In the genomic region with DNA sequence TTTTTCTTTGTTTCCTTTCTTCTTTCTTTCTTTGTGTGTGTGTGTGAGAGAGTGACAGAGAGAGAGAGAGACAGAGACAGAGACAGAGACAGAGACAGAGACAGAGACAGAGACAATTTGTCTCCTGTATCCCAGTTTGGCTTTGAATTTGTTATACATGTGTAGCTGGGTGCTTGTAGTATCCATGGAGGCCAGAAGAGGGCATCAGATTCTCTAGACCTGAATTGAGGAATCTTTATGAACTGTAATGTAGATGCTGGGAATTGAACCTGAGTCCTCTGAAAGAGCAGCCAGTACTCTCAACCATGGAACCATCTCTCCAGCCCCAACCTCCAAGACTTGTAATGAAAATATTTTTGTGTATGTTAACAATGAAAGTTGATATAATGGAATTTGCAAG, we compare ENCODE assay signal across 10 mouse cellular contexts.
DNase-seq lines count a peak whose midpoint lies in the region; ATAC-seq lines count a peak whose summit lies in the region.
"Had no signal": no experiment of that assay in that cellular context is flagged by ENCODE, and none has a peak within 500 bp of the region (broad histone marks: within the 10 kb centered on the region; RNA-seq: fewer than 3 reads in every experiment).

No protein-coding gene starts in this region.

- H3K4me1 ChIP-seq in kidney, embryonic 16.5 days (ENCODE audit: insufficient read depth, low read length) = no peaks in the 10 kb centered on the region
- H3K4me1 ChIP-seq in embryonic facial prominence, embryonic 10.5 days = no peaks in the 10 kb centered on the region
- H3K4me1 ChIP-seq: limb, embryonic 13.5 days had no signal

- no peaks in the 10 kb centered on the region for H3K27me3 ChIP-seq in kidney, embryonic 16.5 days (ENCODE audit: insufficient read depth, low read length)
- H3K27me3 ChIP-seq in embryonic facial prominence, embryonic 10.5 days (replicated peaks; ENCODE audit: low read depth, poor library complexity, severe bottlenecking) = no peaks in the 10 kb centered on the region
- H3K27me3 ChIP-seq: limb, embryonic 13.5 days had no signal

- no peaks in the 10 kb centered on the region for H3K36me3 ChIP-seq in kidney, embryonic 16.5 days (ENCODE audit: insufficient read depth, low read length)
- no peaks in the 10 kb centered on the region for H3K36me3 ChIP-seq in embryonic facial prominence, embryonic 10.5 days (replicated peaks)
- H3K36me3 ChIP-seq: limb, embryonic 13.5 days had no signal

- H3K4me2 ChIP-seq in kidney, embryonic 16.5 days (replicated peaks; ENCODE audit: low read depth, low read length) = no peak overlapping the region
- H3K4me2 ChIP-seq: limb, embryonic 13.5 days had no signal

- DNase-seq in kidney, adult 9 months = peak; percentile 20
- DNase-seq in 416B (ENCODE audit: low read depth) (peak; percentile 33), ES-CJ7 (ENCODE audit: low read depth, low spot score) (peak; percentile 59)
- DNase-seq in embryonic facial prominence, embryonic 10.5 days (ENCODE audit: low spot score) = peak; percentile 9
- no peak for DNase-seq in ovary, adult 18-20 months (ENCODE audit: low spot score)
- no peak for DNase-seq in gastrocnemius, adult 18-20 months (ENCODE audit: low spot score)
- DNase-seq: cerebellum, postnatal 36 days had no signal

- H3K27ac ChIP-seq in kidney, embryonic 16.5 days (ENCODE audit: low read length) = no peak overlapping the region
- no peak overlapping the region for H3K27ac ChIP-seq in embryonic facial prominence, embryonic 10.5 days (replicated peaks)
- H3K27ac ChIP-seq: limb, embryonic 13.5 days had no signal

- H3K4me3 ChIP-seq in kidney, embryonic 16.5 days (ENCODE audit: low read length) = no peak overlapping the region
- H3K4me3 ChIP-seq in embryonic facial prominence, embryonic 10.5 days = no peak overlapping the region
- H3K4me3 ChIP-seq: limb, embryonic 13.5 days had no signal

- no peak for ATAC-seq in kidney, embryonic 16.5 days (ENCODE audit: low FRiP score, low TSS enrichment)
- ATAC-seq: inflammation-experienced regulatory T-cells, adult 6 months had no signal

- no peaks in the 10 kb centered on the region for H3K9me3 ChIP-seq in kidney, embryonic 16.5 days (ENCODE audit: low read length)
- no peaks in the 10 kb centered on the region for H3K9me3 ChIP-seq in embryonic facial prominence, embryonic 10.5 days
- H3K9me3 ChIP-seq: limb, embryonic 13.5 days had no signal

- no peak overlapping the region for H3K9ac ChIP-seq in kidney, embryonic 16.5 days (replicated peaks; ENCODE audit: low read length)
- H3K9ac ChIP-seq: limb, embryonic 13.5 days had no signal

Comparison
In these comparisons a context has a peak if more than half of its experiments do, and no peak if none do; other contexts are left out.
1. DNase-seq: peak in kidney, adult 9 months (single experiment), 416B (single experiment), ES-CJ7 (single experiment) and embryonic facial prominence, embryonic 10.5 days (single experiment); none in ovary, adult 18-20 months (single experiment) and gastrocnemius, adult 18-20 months (single experiment).